Comparison of ENCODE assay signal across 10 mouse cellular contexts in genomic region chr9:107736185-107736485, GRCm38 (mm10). TPM values are rescaled to one million over a fixed set of nuclear protein-coding genes. Genes with fewer than 3 reads are reported as not detected.
A peak's percentile ranks its signal among the peaks of the same experiment; 100 is the strongest.
DNase-seq lines count a peak whose midpoint lies in the region; ATAC-seq and TF ChIP-seq lines count a peak whose summit lies in the region.
"Had no signal": no experiment of that assay in that cellular context is flagged by ENCODE, and none has a peak within 500 bp of the region (broad histone marks: within the 10 kb centered on the region; RNA-seq: fewer than 3 reads in every experiment).

No protein-coding gene starts in this region.

- no peak for TF ChIP-seq CTCF in lung, postnatal 0 days (IDR thresholded peaks at IDR 0.05)
- no peak for TF ChIP-seq CTCF in kidney, postnatal 0 days (IDR thresholded peaks at IDR 0.05; ENCODE audit: low read depth)
- TF ChIP-seq CTCF in layer of hippocampus, adult 2 months (conservative IDR thresholded peaks at IDR 0.05): no peak

- TF ChIP-seq EP300 in lung, postnatal 0 days (IDR thresholded peaks at IDR 0.05): no peak

- peak overlapping the region; percentile 44 for H3K4me2 ChIP-seq in lung, embryonic 16.5 days (ENCODE audit: low read depth, low read length)
- no peak overlapping the region for H3K4me2 ChIP-seq in lung, postnatal 0 days (replicated peaks; ENCODE audit: low read depth, low read length)
- H3K4me2 ChIP-seq in forebrain, embryonic 13.5 days: peak overlapping the region; percentile 49
- H3K4me2 ChIP-seq in kidney, postnatal 0 days (ENCODE audit: low read length): peak overlapping the region; percentile 46
- peak overlapping the region; percentile 31 for H3K4me2 ChIP-seq in neural tube, embryonic 14.5 days (ENCODE audit: low read depth, low read length)

- H3K4me1 ChIP-seq in lung, embryonic 16.5 days (replicated peaks; ENCODE audit: control insufficient read depth, insufficient read depth, low read length): peaks cover 26% of the 10 kb centered on the region
- H3K4me1 ChIP-seq in lung, postnatal 0 days (ENCODE audit: insufficient read depth, low read depth, low read length): peaks cover 14% of the 10 kb centered on the region
- peaks cover 42% of the 10 kb centered on the region for H3K4me1 ChIP-seq in forebrain, embryonic 13.5 days
- peaks cover 24% of the 10 kb centered on the region for H3K4me1 ChIP-seq in kidney, postnatal 0 days (replicated peaks; ENCODE audit: insufficient read depth, low read length)
- peaks cover 20% of the 10 kb centered on the region for H3K4me1 ChIP-seq in neural tube, embryonic 14.5 days (ENCODE audit: control insufficient read depth, insufficient read depth, low read length)

- peak overlapping the region; percentile 50 for H3K9ac ChIP-seq in lung, embryonic 16.5 days (ENCODE audit: low read length)
- no peak overlapping the region for H3K9ac ChIP-seq in lung, postnatal 0 days (replicated peaks; ENCODE audit: low read depth)
- peak overlapping the region; percentile 43; the same call in 1 of the 2 replicates for H3K9ac ChIP-seq in forebrain, embryonic 13.5 days
- H3K9ac ChIP-seq in kidney, postnatal 0 days (ENCODE audit: low read depth, low read length): no peak overlapping the region
- peak overlapping the region; percentile 37; the same call in 1 of the 2 replicates for H3K9ac ChIP-seq in neural tube, embryonic 14.5 days (replicated peaks; ENCODE audit: low read depth, low read length)

- ATAC-seq in lung, embryonic 16.5 days (ENCODE audit: low read depth): no peak
- ATAC-seq in lung, postnatal 0 days: no peak
- ATAC-seq in forebrain, embryonic 13.5 days: no peak
- ATAC-seq in kidney, postnatal 0 days (replicated peaks; ENCODE audit: low FRiP score, low read depth): peak; percentile 44
- no peak for ATAC-seq in neural tube, embryonic 14.5 days (ENCODE audit: low read depth)

- peak overlapping the region; percentile 7; the same call in 1 of the 2 replicates for H3K4me3 ChIP-seq in lung, embryonic 16.5 days (ENCODE audit: low read length)
- no peak overlapping the region for H3K4me3 ChIP-seq in lung, postnatal 0 days (ENCODE audit: low read depth, low read length)
- peak overlapping the region; percentile 9; the same call in 1 of the 2 replicates for H3K4me3 ChIP-seq in forebrain, embryonic 13.5 days
- H3K4me3 ChIP-seq in kidney, postnatal 0 days (replicated peaks; ENCODE audit: low read depth, low read length): 0 out of 2 replicates have a peak overlapping the region, but pooled peaks have one; percentile 5
- no peak overlapping the region for H3K4me3 ChIP-seq in neural tube, embryonic 14.5 days (ENCODE audit: low read depth, low read length)
- H3K4me3 ChIP-seq in layer of hippocampus, adult 2 months: no peak overlapping the region
- H3K4me3 ChIP-seq: heart, adult 2 months had no signal

- peaks cover 20% of the 10 kb centered on the region for H3K36me3 ChIP-seq in lung, embryonic 16.5 days (ENCODE audit: control insufficient read depth, insufficient read depth, low read length)
- peaks cover 15% of the 10 kb centered on the region for H3K36me3 ChIP-seq in lung, postnatal 0 days (ENCODE audit: insufficient read depth, low read length)
- peaks cover 31% of the 10 kb centered on the region for H3K36me3 ChIP-seq in forebrain, embryonic 13.5 days (ENCODE audit: poor library complexity, severe bottlenecking)
- H3K36me3 ChIP-seq in kidney, postnatal 0 days (ENCODE audit: insufficient read depth, low read length): peaks cover 18% of the 10 kb centered on the region; the same call in 1 of the 2 replicates
- peaks cover 25% of the 10 kb centered on the region for H3K36me3 ChIP-seq in neural tube, embryonic 14.5 days (ENCODE audit: control insufficient read depth, insufficient read depth, low read length)

- no peaks in the 10 kb centered on the region; the same call in 1 of the 2 replicates for H3K27me3 ChIP-seq in lung, embryonic 16.5 days (ENCODE audit: control insufficient read depth, insufficient read depth, low read depth, low read length)
- H3K27me3 ChIP-seq in lung, postnatal 0 days (replicated peaks; ENCODE audit: insufficient read depth, low read length): 0 out of 2 replicates have a peak, but pooled peaks cover 7% of the 10 kb centered on the region
- H3K27me3 ChIP-seq in forebrain, embryonic 13.5 days: no peaks in the 10 kb centered on the region
- no peaks in the 10 kb centered on the region for H3K27me3 ChIP-seq in kidney, postnatal 0 days (ENCODE audit: insufficient read depth, low read length)
- no peaks in the 10 kb centered on the region for H3K27me3 ChIP-seq in neural tube, embryonic 14.5 days (ENCODE audit: control insufficient read depth, insufficient read depth, low read length)

- no peaks in the 10 kb centered on the region for H3K9me3 ChIP-seq in lung, embryonic 16.5 days (ENCODE audit: control insufficient read depth, low read length)
- no peaks in the 10 kb centered on the region for H3K9me3 ChIP-seq in lung, postnatal 0 days (ENCODE audit: low read length)
- no peaks in the 10 kb centered on the region for H3K9me3 ChIP-seq in forebrain, embryonic 13.5 days (replicated peaks)
- no peaks in the 10 kb centered on the region for H3K9me3 ChIP-seq in kidney, postnatal 0 days (replicated peaks; ENCODE audit: low read length)
- H3K9me3 ChIP-seq in neural tube, embryonic 14.5 days (ENCODE audit: control insufficient read depth, low read length): no peaks in the 10 kb centered on the region

- no peak for DNase-seq in lung, postnatal 0 days (ENCODE audit: low spot score)
- peak; percentile 77 for DNase-seq in kidney, postnatal 0 days (ENCODE audit: low spot score)
- DNase-seq in layer of hippocampus, adult 2 months (ENCODE audit: low spot score in 2 of 2): no peak
- DNase-seq in adrenal gland, adult 8-10 months: no peak
- DNase-seq in adrenal gland, postnatal 4 days (ENCODE audit: low spot score in 2 of 2): no peak

- WGBS in lung, embryonic 16.5 days: 0% methylated on average over 7 of the region's 7 CpGs
- 3% methylated on average over 7 of the region's 7 CpGs for WGBS in lung, postnatal 0 days
- 0% methylated on average over 7 of the region's 7 CpGs for WGBS in forebrain, embryonic 13.5 days
- under 1% methylated on average over 7 of the region's 7 CpGs for WGBS in kidney, postnatal 0 days
- WGBS in neural tube, embryonic 14.5 days: 2% methylated on average over 7 of the region's 7 CpGs

- H3K27ac ChIP-seq in lung, embryonic 16.5 days (ENCODE audit: low read length): no peak overlapping the region
- H3K27ac ChIP-seq in lung, postnatal 0 days (ENCODE audit: low read length): no peak overlapping the region
- H3K27ac ChIP-seq in forebrain, embryonic 13.5 days: peak overlapping the region; percentile 37; the same call in 1 of the 2 replicates
- H3K27ac ChIP-seq in kidney, postnatal 0 days: peak overlapping the region; percentile 66
- peak overlapping the region; percentile 44; the same call in 1 of the 2 replicates for H3K27ac ChIP-seq in neural tube, embryonic 14.5 days (ENCODE audit: low read depth, low read length)
- H3K27ac ChIP-seq in layer of hippocampus, adult 2 months: no peak overlapping the region
- H3K27ac ChIP-seq: heart, adult 2 months had no signal

RNA-seq across cellular contexts. Expression of gene Sema3f, which starts 25.9 kb away (rescaled TPM):
- 10.4 and 11.8 TPM in 2 replicates for polyA plus RNA-seq in lung, embryonic 16.5 days (2015; fragmentation: Nextera tagmentation; extraction: Ambion mirVana)
- polyA plus RNA-seq in lung, postnatal 0 days (2015; fragmentation: Nextera tagmentation; extraction: Ambion mirVana): 23.4 and 24.9 TPM in 2 replicates
- polyA plus RNA-seq in forebrain, embryonic 13.5 days (2015; fragmentation: Nextera tagmentation; extraction: Ambion mirVana): 6.8 and 7.7 TPM in 2 replicates
- 16.2 and 17.3 TPM in 2 replicates for polyA plus RNA-seq in kidney, postnatal 0 days (2015; fragmentation: Nextera tagmentation; extraction: Ambion mirVana)
- polyA plus RNA-seq in neural tube, embryonic 14.5 days (2014; fragmentation: Nextera tagmentation; extraction: Ambion mirVana): 17.0 and 18.7 TPM in 2 replicates
- 1 to 10 TPM; 2.8 to 3.5 TPM for total RNA-seq in layer of hippocampus, adult 2 months (2021)
- total RNA-seq in adrenal gland, adult 8-10 months (2022): 10 to 100 TPM; 25.0 to 41.2 (median 29.8) TPM
- 10 to 100 TPM; 28.9 to 32.8 TPM for total RNA-seq in adrenal gland, postnatal 4 days (2021)

RNA-seq across cellular contexts. Expression of gene Rbm5, which starts 34.7 kb away (rescaled TPM):
- polyA plus RNA-seq in lung, embryonic 16.5 days (2015; fragmentation: Nextera tagmentation; extraction: Ambion mirVana): 212 and 220 TPM in 2 replicates
- 119 and 128 TPM in 2 replicates for polyA plus RNA-seq in lung, postnatal 0 days (2015; fragmentation: Nextera tagmentation; extraction: Ambion mirVana)
- polyA plus RNA-seq in forebrain, embryonic 13.5 days (2015; fragmentation: Nextera tagmentation; extraction: Ambion mirVana): 256 and 261 TPM in 2 replicates
- polyA plus RNA-seq in kidney, postnatal 0 days (2015; fragmentation: Nextera tagmentation; extraction: Ambion mirVana): 108 and 113 TPM in 2 replicates
- 237 and 239 TPM in 2 replicates for polyA plus RNA-seq in neural tube, embryonic 14.5 days (2014; fragmentation: Nextera tagmentation; extraction: Ambion mirVana)
- 100 to 1,000 TPM; 141 to 159 TPM for total RNA-seq in layer of hippocampus, adult 2 months (2021)
- total RNA-seq in adrenal gland, adult 8-10 months (2022): 100 to 1,000 TPM in 2 of 4 experiments, 10 to 100 TPM in 2; 91.2 to 204 (median 127) TPM
- total RNA-seq in adrenal gland, postnatal 4 days (2021): 100 to 1,000 TPM; 152 to 155 TPM

RNA-seq across cellular contexts. Expression of gene Gnat1, which starts 56.6 kb away (rescaled TPM):
- 0.65 and 1.2 TPM in 2 replicates for polyA plus RNA-seq in lung, embryonic 16.5 days (2015; fragmentation: Nextera tagmentation; extraction: Ambion mirVana)
- 0.23 and 0.30 TPM in 2 replicates for polyA plus RNA-seq in lung, postnatal 0 days (2015; fragmentation: Nextera tagmentation; extraction: Ambion mirVana)
- polyA plus RNA-seq in forebrain, embryonic 13.5 days (2015; fragmentation: Nextera tagmentation; extraction: Ambion mirVana): 1.3 and 1.8 TPM in 2 replicates
- polyA plus RNA-seq in kidney, postnatal 0 days (2015; fragmentation: Nextera tagmentation; extraction: Ambion mirVana): 0.89 and 1.2 TPM in 2 replicates
- 1.4 and 2.7 TPM in 2 replicates for polyA plus RNA-seq in neural tube, embryonic 14.5 days (2014; fragmentation: Nextera tagmentation; extraction: Ambion mirVana)
- total RNA-seq in layer of hippocampus, adult 2 months (2021): under 1 TPM in 1 of 2 experiments, not detected in 1; 0.17 TPM
- under 1 TPM in 1 of 4 experiments, not detected in 3; 0.74 TPM for total RNA-seq in adrenal gland, adult 8-10 months (2022)
- 1 to 10 TPM in 1 of 2 experiments, under 1 TPM in 1; 0.73 to 1.6 TPM for total RNA-seq in adrenal gland, postnatal 4 days (2021)
- total RNA-seq: heart, adult 2 months had no signal
- polyA plus RNA-seq: heart, adult 2 months; spleen, adult 2 months had no signal

Comparison
In these comparisons a context has a peak if more than half of its experiments do, and no peak if none do; other contexts are left out.
1. H3K4me3 ChIP-seq: peak in lung, embryonic 16.5 days (single experiment), forebrain, embryonic 13.5 days (single experiment) and kidney, postnatal 0 days (single experiment); none in lung, postnatal 0 days (single experiment), neural tube, embryonic 14.5 days (single experiment) and layer of hippocampus, adult 2 months (single experiment).
2. H3K9ac ChIP-seq: peak in lung, embryonic 16.5 days (single experiment), forebrain, embryonic 13.5 days (single experiment) and neural tube, embryonic 14.5 days (single experiment); none in lung, postnatal 0 days (single experiment) and kidney, postnatal 0 days (single experiment).
3. H3K27ac ChIP-seq: peak in forebrain, embryonic 13.5 days (single experiment), kidney, postnatal 0 days (single experiment) and neural tube, embryonic 14.5 days (single experiment); none in lung, embryonic 16.5 days (single experiment), lung, postnatal 0 days (single experiment) and layer of hippocampus, adult 2 months (single experiment).